Mouse (Mus musculus) heart, postnatal 0 days (tissue): ENCODE measurements around the gene Rps6kb1. TPM values are rescaled to one million over a fixed set of nuclear protein-coding genes. Genes with fewer than 3 reads are reported as not detected.

Source experiments
- ATAC-seq: fragments of 200-750 bp; cut with Nextera tagmentation; 2 replicates; pipeline ENCODE4 v1.8.0; 2017; ENCODE audit warnings: low read depth, moderate number of reproducible peaks, moderate library complexity; ENCODE audit not compliant: insufficient read depth
- DNase-seq: peaks from one replicate; pipeline ENCODE4 v3.0.0-alpha.2; 2016; ENCODE audit warnings: low spot score
- H3K27ac ChIP-seq: fragments of 300-500 bp; sonication (generic); 2 replicates; pipeline ENCODE4 v1.5.1; 2014; ENCODE audit warnings: low read depth, mild to moderate bottlenecking
- H3K27me3 ChIP-seq: fragments of 300-500 bp; sonication (generic); 2 replicates; pipeline ENCODE4 v1.6.1; 2014; ENCODE audit warnings: low read length, mixed read lengths; ENCODE audit not compliant: control insufficient read depth, insufficient read depth
- H3K36me3 ChIP-seq: fragments of 300-500 bp; sonication (generic); replicated peaks from 2 replicates; pipeline ENCODE4 v1.6.1; 2014; ENCODE audit warnings: low read length, mixed read lengths; ENCODE audit not compliant: control insufficient read depth, insufficient read depth
- H3K4me1 ChIP-seq: fragments of 300-500 bp; sonication (generic); 2 replicates; pipeline ENCODE4 v1.6.1; 2014; ENCODE audit warnings: antibody characterized with exemption; ENCODE audit not compliant: control insufficient read depth, insufficient read depth
- H3K4me2 ChIP-seq: fragments of 300-500 bp; sonication (generic); 2 replicates; pipeline ENCODE4 v1.6.1; 2014; ENCODE audit warnings: low read depth, mild to moderate bottlenecking, low read length, moderate library complexity
- H3K4me3 ChIP-seq: fragments of 300-500 bp; sonication (generic); 2 replicates; pipeline ENCODE4 v1.5.1; 2014; ENCODE audit warnings: low read depth, low read length
- H3K9ac ChIP-seq: fragments of 300-500 bp; sonication (generic); replicated peaks from 2 replicates; pipeline ENCODE4 v1.6.1; 2014; ENCODE audit warnings: low read depth, low read length, mixed read lengths
- H3K9me3 ChIP-seq: fragments of 300-500 bp; sonication (generic); replicated peaks from 2 replicates; pipeline ENCODE4 v1.6.1; 2016; ENCODE audit warnings: low read length; ENCODE audit not compliant: control insufficient read depth
- CTCF ChIP-seq: IDR thresholded peaks from 2 replicates; pipeline ENCODE4 v1.5.1; 2016; ENCODE audit warnings: antibody characterized with exemption, control low read depth, low read depth
- EP300 ChIP-seq: IDR thresholded peaks from 2 replicates; pipeline ENCODE4 v1.6.1; 2016; ENCODE audit warnings: antibody characterized with exemption, low read depth
- WGBS: fragments of 180-500 bp; shearing (Covaris S2); extraction: QIAGEN DNeasy Blood & Tissue Kit; methylation state at CpG from one replicate; pipeline ENCODE4 v1.1.7; 2014; 5-methylcytosine and 5-hydroxymethylcytosine counted together
- polyA plus RNA-seq: library from polyadenylated mRNA; unstranded; fragments of >200 nt; fragmentation: Nextera tagmentation; extraction: Ambion mirVana; gene quantifications from 2 replicates; pipeline ENCODE4 v1.2.1, GENCODE M21; 2015
- total RNA-seq: library from RNA; depleted of rRNA; stranded (reverse); fragments of >200 nt; gene quantifications from 2 replicates; pipeline ENCODE4 v1.2.3, GENCODE M21; 2014; ENCODE audit warnings: low replicate concordance

The Rps6kb1 gene
- total and polyA plus RNA-seq, 2 experiments from 2014 or later: 10.5 to 37.1 TPM

DNA sequence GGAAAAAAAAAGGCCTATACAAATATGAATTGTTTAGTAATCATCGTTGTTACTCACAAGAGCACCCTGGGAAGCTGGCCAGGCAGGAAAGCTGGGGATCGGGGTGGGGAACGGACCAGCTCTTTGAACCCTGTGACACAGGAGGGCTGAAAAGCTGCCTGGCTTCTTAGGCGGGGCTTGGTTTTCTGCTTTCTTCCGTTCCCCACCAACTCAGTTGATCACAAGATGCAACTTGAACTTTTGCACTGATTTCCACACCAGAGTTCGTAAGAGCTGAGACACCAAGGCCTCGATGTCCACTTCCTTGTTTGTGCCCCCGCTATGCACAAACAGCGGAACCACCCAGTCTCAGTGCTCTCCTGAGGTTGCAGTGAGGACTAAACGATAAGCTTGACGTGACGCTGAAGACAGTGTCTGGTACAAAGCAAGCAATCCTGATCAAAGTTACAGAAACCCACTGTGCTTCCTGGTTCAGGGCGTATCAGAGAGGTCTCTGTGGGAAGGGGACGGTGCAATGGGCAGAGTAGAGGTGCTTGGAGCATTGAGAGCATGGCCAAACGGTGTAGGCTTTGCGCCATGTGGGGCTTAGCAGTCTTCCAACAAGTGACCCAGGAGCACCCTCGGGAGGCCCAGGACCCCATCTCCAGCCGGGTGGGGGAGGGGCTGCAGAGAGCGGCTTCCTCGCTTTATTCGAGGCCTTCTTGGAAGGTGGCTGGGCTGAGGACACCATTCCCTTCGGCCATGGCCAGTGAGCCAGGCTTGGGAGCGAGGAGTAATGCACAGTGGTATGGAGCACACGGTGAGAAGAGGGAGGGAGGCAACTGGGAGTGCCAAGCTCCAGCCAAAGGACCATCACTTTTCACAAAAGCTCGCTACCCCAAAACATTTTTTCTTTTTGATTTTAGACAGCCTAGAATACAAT lies 34.5 kb upstream of the Rps6kb1 start:
- Histone ChIP-seq H3K4me3 (no peak overlapping the region), H3K36me3 (no peaks in the 10 kb centered on the region), H3K9me3 (no peaks in the 10 kb centered on the region), H3K27me3 (no peaks in the 10 kb centered on the region), H3K9ac (no peak overlapping the region), H3K27ac (peak overlapping the region; percentile 70), H3K4me2 (no peak overlapping the region), H3K4me1 (peaks cover 26% of the 10 kb centered on the region)
- no peak for TF ChIP-seq CTCF
- no peak for TF ChIP-seq EP300
- WGBS: 56% methylated on average over 25 of the region's 25 CpGs
- DNase-seq (no peak), ATAC-seq (no peak)

DNA sequence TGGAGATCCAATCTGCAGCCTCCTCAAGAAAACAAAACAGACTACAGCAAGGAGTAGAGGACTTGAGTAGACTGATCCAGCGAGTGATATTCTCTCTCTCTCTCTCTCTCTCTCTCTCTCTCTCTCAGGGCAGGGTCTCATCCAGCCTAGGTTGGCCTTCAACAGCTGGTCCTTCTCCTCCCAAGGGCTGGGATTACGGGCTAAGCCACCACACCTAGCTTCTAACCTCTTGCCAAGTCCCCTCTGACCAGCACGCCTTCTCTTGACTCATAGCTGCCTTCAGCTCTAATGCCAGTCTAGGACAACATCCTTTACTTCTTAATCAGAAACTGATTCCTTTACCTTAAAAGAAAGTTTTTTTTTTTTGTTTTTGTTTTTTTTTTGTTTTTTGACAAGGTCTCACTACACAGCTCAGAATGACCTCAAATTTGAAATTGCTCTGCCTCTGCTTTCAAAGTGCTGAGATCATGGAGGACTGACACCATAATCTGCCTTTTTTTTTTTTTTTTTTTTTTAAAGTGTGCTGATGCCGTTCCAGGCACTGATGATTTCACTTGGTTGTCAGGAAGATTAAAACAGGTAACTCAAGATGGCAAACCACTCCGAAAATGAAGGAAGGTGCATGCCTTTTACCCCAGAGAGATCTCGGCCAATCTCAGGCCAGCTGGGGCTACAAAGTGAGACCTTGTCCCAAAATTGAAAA lies 33.7 kb upstream of the Rps6kb1 start:
- Histone ChIP-seq H3K9me3 (no peaks in the 10 kb centered on the region), H3K27ac (peak overlapping the region; percentile 70), H3K27me3 (no peaks in the 10 kb centered on the region), H3K4me1 (peaks cover 24% of the 10 kb centered on the region), H3K4me3 (no peak overlapping the region), H3K4me2 (no peak overlapping the region), H3K9ac (no peak overlapping the region), H3K36me3 (no peaks in the 10 kb centered on the region)
- ATAC-seq (no peak), DNase-seq (no peak)
- 72% methylated on average over 6 of the region's 6 CpGs for WGBS
- no peak for TF ChIP-seq EP300
- TF ChIP-seq CTCF: no peak

DNA sequence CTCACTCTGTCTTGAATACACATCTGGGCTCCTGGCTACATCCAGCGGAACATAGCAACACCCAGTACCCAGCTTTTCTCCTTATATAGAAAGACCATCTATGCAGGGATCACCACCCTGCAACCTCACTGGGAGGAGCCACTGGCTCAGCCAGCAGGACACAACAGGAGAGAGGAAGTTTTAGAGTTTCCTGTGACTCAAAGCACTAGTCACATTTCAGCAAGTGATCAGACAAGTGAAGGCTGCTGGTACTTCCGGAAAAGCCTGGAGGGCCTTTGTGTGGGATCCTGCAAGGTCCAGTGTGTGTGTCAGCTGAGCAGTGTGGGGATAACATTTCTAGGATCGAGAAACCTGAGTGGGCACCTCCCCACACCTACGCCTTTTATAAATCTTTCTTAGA lies 32.6 kb upstream of the Rps6kb1 start:
- H3K4me1 ChIP-seq: peaks cover 24% of the 10 kb centered on the region
- DNase-seq: peak; percentile 85
- WGBS: 35% methylated on average over 4 of the region's 4 CpGs

DNA sequence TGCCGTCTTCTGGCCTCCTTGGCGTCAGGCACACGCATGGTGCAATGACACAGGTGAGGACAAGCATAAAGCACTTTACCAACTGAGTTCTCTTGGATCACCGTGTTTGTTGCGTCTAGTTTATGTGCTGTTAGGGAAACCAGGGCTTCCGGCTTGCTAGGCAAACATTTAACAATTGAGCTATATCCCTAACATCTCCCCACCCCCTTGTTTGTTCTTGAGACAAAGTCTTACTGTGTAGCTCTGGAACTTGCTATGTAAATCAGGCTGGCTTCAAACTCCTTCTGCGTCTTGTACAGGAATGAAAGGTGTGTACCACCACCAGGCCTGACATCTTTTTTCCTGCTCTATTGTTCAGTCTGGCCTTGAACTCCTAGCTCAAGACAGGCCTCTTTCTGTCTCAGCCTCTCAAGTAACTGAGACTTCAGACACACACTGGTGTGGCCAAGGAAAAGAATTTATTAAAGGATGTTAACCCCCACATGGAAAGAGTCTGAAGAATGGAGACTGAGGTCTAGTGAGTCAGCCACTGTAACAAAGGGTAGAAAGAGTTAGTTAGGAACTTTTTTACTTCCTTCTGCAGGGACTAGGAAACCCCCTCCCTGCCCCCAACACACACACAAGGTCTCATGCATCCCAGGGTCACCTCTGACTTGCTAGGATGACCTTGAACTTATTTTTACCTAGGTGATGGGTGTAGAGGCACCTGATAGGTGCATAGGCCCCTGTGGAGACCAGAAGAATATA lies 31.2 kb upstream of the Rps6kb1 start:
- Histone ChIP-seq H3K4me2 (no peak overlapping the region), H3K36me3 (no peaks in the 10 kb centered on the region), H3K4me3 (no peak overlapping the region), H3K27ac (0 out of 2 replicates have a peak overlapping the region, but pooled peaks have one; percentile 12), H3K9me3 (no peaks in the 10 kb centered on the region), H3K27me3 (no peaks in the 10 kb centered on the region), H3K9ac (no peak overlapping the region), H3K4me1 (peaks cover 29% of the 10 kb centered on the region)
- TF ChIP-seq EP300 (no peak), CTCF (no peak)
- ATAC-seq (no peak), DNase-seq (no peak)
- WGBS: 79% methylated on average over 7 of the region's 7 CpGs

More for the DNA sequence above, 32.6 kb upstream of the Rps6kb1 start:
- Histone ChIP-seq H3K9me3 (no peaks in the 10 kb centered on the region), H3K9ac (no peak overlapping the region), H3K4me2 (no peak overlapping the region), H3K36me3 (no peaks in the 10 kb centered on the region), H3K27ac (peak overlapping the region; percentile 68), H3K27me3 (no peaks in the 10 kb centered on the region), H3K4me3 (no peak overlapping the region)
- no peak for TF ChIP-seq CTCF
- no peak for TF ChIP-seq EP300
- peak; percentile 62 for ATAC-seq

DNA sequence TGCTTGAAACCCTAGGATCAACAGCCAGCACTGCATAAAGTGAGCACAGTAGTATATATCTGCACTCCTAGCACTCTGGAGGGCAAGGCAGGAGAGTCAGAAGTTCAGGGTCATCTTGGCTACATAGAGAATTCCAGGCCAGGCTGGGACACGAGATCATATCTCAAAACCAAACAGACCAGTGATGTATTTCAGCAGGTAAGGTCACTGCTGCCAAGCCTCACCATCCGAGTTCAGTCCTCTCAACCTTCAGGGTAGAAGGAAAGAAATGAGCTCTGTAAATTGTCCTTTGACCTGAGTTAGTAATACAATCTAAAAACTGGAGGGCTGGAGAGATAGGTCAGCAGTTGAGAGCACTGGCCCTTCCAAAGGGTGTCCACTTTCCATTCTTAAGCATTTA lies 29.8 kb upstream of the Rps6kb1 start:
- 45% methylated on average over 2 of the region's 2 CpGs for WGBS
- TF ChIP-seq EP300 (no peak), CTCF (no peak)
- ATAC-seq (no peak), DNase-seq (no peak)
- Histone ChIP-seq H3K27me3 (no peaks in the 10 kb centered on the region), H3K36me3 (no peaks in the 10 kb centered on the region), H3K27ac (no peak overlapping the region), H3K9ac (no peak overlapping the region), H3K4me2 (no peak overlapping the region), H3K4me1 (peaks cover 26% of the 10 kb centered on the region), H3K4me3 (no peak overlapping the region), H3K9me3 (no peaks in the 10 kb centered on the region)
